Mouse (Mus musculus) C2C12 (cell line): ENCODE data around the gene Rhbdd3. TPM values are rescaled to one million over a fixed set of nuclear protein-coding genes. Genes with fewer than 3 reads are reported as not detected.

ENCODE experiments used
- H3K27me3 ChIP-seq: one replicate; pipeline ENCODE4 v1.6.1; 2011; ENCODE audit not compliant: control insufficient read depth, insufficient read depth, insufficient read length
- H3K36me3 ChIP-seq: one replicate; pipeline ENCODE4 v1.6.1; 2011; ENCODE audit not compliant: control insufficient read depth, insufficient read depth
- H3K4me3 ChIP-seq: one replicate; pipeline ENCODE4 v1.5.1; 2011; ENCODE audit warnings: mild to moderate bottlenecking, control low read depth; ENCODE audit not compliant: poor library complexity, insufficient read depth, severe bottlenecking
- H3K79me2 ChIP-seq: one replicate; pipeline ENCODE4 v1.6.1; 2011; ENCODE audit not compliant: control insufficient read depth, insufficient read depth
- H3K79me3 ChIP-seq: one replicate; pipeline ENCODE4 v1.6.1; 2011; ENCODE audit warnings: low read depth, control low read depth
- H3ac ChIP-seq: one replicate; pipeline ENCODE3; 2011; ENCODE audit warnings: low read depth; ENCODE audit not compliant: control insufficient read depth, insufficient read length
- CEBPB ChIP-seq: IDR thresholded peaks from one replicate; pipeline ENCODE4 v1.6.1; 2011; ENCODE audit warnings: low read depth, mild to moderate bottlenecking, control low read depth, moderate library complexity
- CTCF ChIP-seq: IDR thresholded peaks from one replicate; pipeline ENCODE4 v1.5.1; 2011; ENCODE audit not compliant: control insufficient read depth, insufficient read depth, insufficient read length
- FOSL1 ChIP-seq: IDR thresholded peaks from one replicate; pipeline ENCODE4 v1.8.0; 2011; ENCODE audit warnings: mild to moderate bottlenecking, low read length; ENCODE audit not compliant: poor library complexity, insufficient read depth, severe bottlenecking
- MAX ChIP-seq: IDR thresholded peaks from one replicate; pipeline ENCODE4 v1.6.1; 2011; ENCODE audit warnings: mild to moderate bottlenecking, control low read depth
- MYOD1 ChIP-seq: IDR thresholded peaks from one replicate; pipeline ENCODE4 v1.6.1; 2011; ENCODE audit warnings: low read depth; ENCODE audit not compliant: control insufficient read depth, insufficient read length
- MYOG ChIP-seq: IDR thresholded peaks from one replicate; pipeline ENCODE4 v1.6.1; 2011; ENCODE audit not compliant: control insufficient read depth, insufficient read length; ENCODE audit errors: extremely low read depth
- USF1 ChIP-seq: IDR thresholded peaks from one replicate; pipeline ENCODE4 v1.6.1; 2011; ENCODE audit warnings: low read depth, mild to moderate bottlenecking, control low read depth, moderate library complexity
- polyA plus RNA-seq: library from polyadenylated mRNA; unstranded; fragments of >200 nt; fragmentation: generic; extraction: Trizol; gene quantifications from one replicate; pipeline ENCODE4 v1.2.1, GENCODE M21; 2012; ENCODE audit warnings: missing spikeins

The Rhbdd3 gene
- polyA plus RNA-seq, 1 experiment, result 12.0 TPM

DNA sequence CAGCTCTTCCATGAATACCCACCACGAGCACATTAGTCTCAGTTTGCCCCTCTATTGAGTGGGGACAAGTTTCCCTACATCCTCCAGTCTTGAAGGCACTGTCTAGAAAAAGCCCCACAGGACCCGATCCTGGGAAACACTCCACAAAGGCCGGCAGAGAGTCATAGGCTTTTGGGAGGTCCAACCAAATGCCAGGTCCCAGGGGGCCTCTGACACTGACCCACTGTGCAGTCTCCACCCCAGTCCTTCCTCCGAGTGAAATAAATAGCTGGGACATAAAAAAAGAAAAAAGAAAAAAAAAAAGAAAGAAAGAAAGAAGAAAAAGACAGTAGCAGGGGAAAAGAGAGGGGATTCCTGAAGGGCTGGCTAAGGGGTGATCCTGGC is 52.5 kb downstream of the Rhbdd3 start:
- Histone ChIP-seq H3K36me3 (no peaks in the 10 kb centered on the region), H3K27me3 (peaks cover 42% of the 10 kb centered on the region), H3ac (no peak overlapping the region), H3K79me3 (no peaks in the 10 kb centered on the region), H3K4me3 (no peak overlapping the region), H3K79me2 (no peaks in the 10 kb centered on the region)
- no peak for TF ChIP-seq FOSL1
- no peak for TF ChIP-seq MAX
- no peak for TF ChIP-seq MYOD1
- TF ChIP-seq CTCF, result no peak
- TF ChIP-seq CEBPB, result no peak
- no peak for TF ChIP-seq MYOG
- no peak for TF ChIP-seq USF1

DNA sequence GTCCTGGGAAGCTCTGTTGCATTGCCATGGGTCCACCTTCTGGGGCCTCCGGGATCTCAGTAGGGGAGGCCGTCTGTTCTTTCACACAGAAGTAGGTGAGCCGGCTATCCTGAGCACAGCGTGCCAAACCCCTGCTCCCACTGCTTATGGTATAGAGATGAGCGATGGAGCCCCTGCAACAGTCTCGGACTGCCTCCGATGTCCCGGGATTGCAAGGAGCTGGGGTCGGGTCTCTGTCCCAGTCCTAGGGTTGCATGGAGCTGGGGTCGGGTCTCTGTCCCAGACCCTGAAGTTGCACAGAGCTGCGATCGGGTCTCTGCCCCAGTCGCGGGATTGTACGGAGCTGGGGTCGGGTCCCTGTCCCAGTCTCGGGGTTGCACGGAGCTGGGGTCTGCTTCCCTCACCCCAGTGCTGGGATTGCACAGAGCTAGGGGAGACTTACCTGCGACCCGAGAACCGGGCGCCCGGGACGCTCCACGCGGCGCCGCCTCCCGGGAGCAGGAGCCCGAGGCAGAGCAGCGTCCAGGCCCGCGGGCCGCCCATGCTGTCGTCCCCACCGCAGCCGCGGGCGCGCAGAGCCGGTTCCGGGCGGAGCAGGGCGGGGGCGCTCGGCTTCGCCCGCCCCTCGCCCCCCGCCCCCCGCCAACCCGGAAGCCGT is 53.1 kb downstream of the Rhbdd3 start, which contains the start of gene Emid1:
TSS of gene Emid1 (minus strand) at position 578 of the 658 bp plus-strand sequence.
- Histone ChIP-seq H3K79me3 (no peaks in the 10 kb centered on the region), H3ac (no peak within 1 kb of the TSS), H3K4me3 (no peak within 1 kb of the TSS), H3K79me2 (no peaks in the 10 kb centered on the region), H3K27me3 (peaks cover 48% of the 10 kb centered on the region), H3K36me3 (no peaks in the 10 kb centered on the region)
- TF ChIP-seq USF1 (no peak), MYOD1 (no peak), MAX (no peak), CEBPB (no peak), FOSL1 (no peak), MYOG (no peak), CTCF (no peak)

DNA sequence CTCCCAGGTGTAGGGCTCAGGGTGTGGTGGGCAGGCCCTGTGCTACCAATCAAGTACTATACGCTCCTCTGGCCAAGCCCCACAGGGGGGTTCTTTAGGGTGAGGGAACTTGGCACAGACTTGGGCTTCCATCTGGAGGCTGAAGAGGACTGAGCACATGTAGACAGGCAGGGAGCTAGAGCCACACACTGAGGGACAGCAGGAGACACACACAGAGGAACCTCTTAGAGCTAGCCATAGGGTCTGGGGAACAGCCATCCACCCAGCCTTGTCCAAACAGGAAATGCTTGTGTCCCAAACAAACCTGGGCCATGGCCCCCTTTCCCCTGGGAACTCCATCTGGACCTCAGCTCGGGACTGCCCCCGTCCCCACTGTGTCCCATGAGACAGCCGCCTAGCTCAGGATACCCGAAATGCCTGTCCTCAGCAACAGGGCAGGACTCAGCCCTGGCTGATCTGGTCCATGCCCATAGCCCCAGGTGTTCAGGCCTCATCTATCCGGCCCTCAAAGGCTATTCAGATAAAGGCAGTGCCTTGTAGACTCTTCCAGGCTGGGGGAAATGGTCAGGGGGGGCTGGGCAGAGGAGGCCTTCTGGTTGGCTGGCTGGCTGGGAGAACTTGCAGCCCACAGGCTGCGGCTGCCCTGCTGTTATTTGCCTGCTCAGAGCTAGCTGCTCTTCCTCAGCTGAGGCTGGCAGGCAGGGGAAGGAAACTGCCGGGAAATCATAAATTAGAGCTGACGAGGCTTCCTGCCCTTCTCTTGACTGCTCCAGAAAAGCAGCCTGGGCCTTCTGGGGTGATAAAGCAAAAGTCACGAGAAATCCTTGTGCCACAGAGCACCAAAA is 56.5 kb downstream of the Rhbdd3 start:
- H3K79me2 ChIP-seq, result no peaks in the 10 kb centered on the region
- no peaks in the 10 kb centered on the region for H3K79me3 ChIP-seq
- H3K27me3 ChIP-seq, result peaks cover 36% of the 10 kb centered on the region
- no peaks in the 10 kb centered on the region for H3K36me3 ChIP-seq
- TF ChIP-seq MAX (no peak), MYOD1 (no peak), CEBPB (no peak), FOSL1 (no peak), CTCF (no peak), USF1 (no peak), MYOG (no peak)
- no peak overlapping the region for H3ac ChIP-seq
- H3K4me3 ChIP-seq, result no peak overlapping the region

Other genes with a start within 250 kb of the Rhbdd3 start
- 36.2 TPM for gene Nf2, start 249.4 kb upstream of the Rhbdd3 start, polyA plus RNA-seq
- 15.1 TPM for gene Nipsnap1, start 225.0 kb upstream of the Rhbdd3 start, polyA plus RNA-seq
- gene Thoc5, start 203.6 kb upstream of the Rhbdd3 start, polyA plus RNA-seq, result 44.1 TPM
- gene Nefh, start 150.9 kb upstream of the Rhbdd3 start, polyA plus RNA-seq, result 0.02 TPM
- gene Ap1b1, start 112.1 kb upstream of the Rhbdd3 start, polyA plus RNA-seq, result 40.9 TPM
- gene Rasl10a, start 40.8 kb upstream of the Rhbdd3 start, polyA plus RNA-seq, result 1.0 TPM
- gene Gas2l1, start 33.6 kb upstream of the Rhbdd3 start, polyA plus RNA-seq, result 104 TPM
- 178 TPM for gene Ewsr1, start 340 bp downstream of the Rhbdd3 start, polyA plus RNA-seq
- gene Emid1, start 53.3 kb downstream of the Rhbdd3 start, polyA plus RNA-seq, result 0.02 TPM
- gene Kremen1, start 162.6 kb downstream of the Rhbdd3 start, polyA plus RNA-seq, result 43.5 TPM